Mouse (Mus musculus) adrenal gland, postnatal 36 days (tissue): ENCODE data around the gene Pthlh. TPM values are rescaled to one million over a fixed set of nuclear protein-coding genes. Genes with fewer than 3 reads are reported as not detected.

ENCODE experiments used
- total RNA-seq, 2 experiments: library from RNA; stranded (reverse); gene quantifications; 2 replicates each; pipeline ENCODE4 v1.2.3; 2021

Pthlh gene
- total RNA-seq, 2 experiments from 2014 or later, result 2.2 TPM; not detected in 1

Other genes starting within 250 kb of the Pthlh start
- 1 to 10 TPM; 1.2 to 1.4 TPM for gene Rep15, start 231.6 kb downstream of the Pthlh start, total RNA-seq
- 100 to 1,000 TPM in 1 of 2 experiments, 10 to 100 TPM in 1; 84.7 to 108 TPM for gene Mrps35, start 221.4 kb downstream of the Pthlh start, total RNA-seq
- under 1 TPM in 1 of 2 experiments, not detected in 1; 0.33 TPM for gene Mansc4, start 177.2 kb downstream of the Pthlh start, total RNA-seq
- 10 to 100 TPM; 23.1 to 30.4 TPM for gene Klhl42, start 172.8 kb downstream of the Pthlh start, total RNA-seq
- 10 to 100 TPM; 50.2 to 58.7 TPM for gene Ccdc91, start 211.6 kb upstream of the Pthlh start, total RNA-seq